Mouse (Mus musculus) inflammation-experienced regulatory T-cells, adult 6 months (primary cell): Measurements from ENCODE around the gene Hibadh. TPM values are rescaled to one million over a fixed set of nuclear protein-coding genes. Genes with fewer than 3 reads are reported as not detected.
"Not testable (repeated sequence)": the region's sequence is repeated elsewhere in the genome, so short reads cannot be mapped to it uniquely, and the experiment has no call there.

ENCODE experiments used
- ATAC-seq: one replicate; pipeline ENCODE4 v1.8.0; 2017
- polyA plus RNA-seq, 3 experiments: library from polyadenylated mRNA; unstranded; fragments of 100-300 nt; shearing (Covaris generic); gene quantifications; one replicate each; pipeline ENCODE4 v1.2.1; 2017

The Hibadh gene
- 10 to 100 TPM; 39.6 to 46.1 (median 42.5) TPM for polyA plus RNA-seq

DNA sequence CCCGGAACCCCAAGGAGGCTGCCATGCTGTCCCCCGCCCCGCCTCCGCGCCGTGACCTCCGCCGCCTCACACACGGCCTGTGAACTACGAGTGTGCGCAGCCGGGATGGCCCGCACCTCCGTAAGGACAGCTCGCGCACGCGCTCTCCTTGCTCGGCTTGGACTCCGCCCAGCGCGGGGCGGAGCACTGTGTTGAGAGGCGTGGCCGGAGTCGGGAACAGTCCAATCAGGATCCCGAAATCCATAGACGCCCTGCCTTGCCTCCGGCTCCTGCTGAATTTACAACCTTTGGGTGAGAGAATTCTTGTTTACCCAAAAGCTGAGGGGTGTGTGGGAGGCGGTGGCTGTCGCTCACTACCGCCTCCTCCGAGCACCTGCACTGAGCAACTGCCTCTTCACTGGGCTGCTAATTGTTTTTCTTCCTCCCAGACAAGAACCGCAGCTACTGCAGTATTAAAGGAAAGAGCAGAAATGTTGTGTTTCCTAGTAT lies at the start of gene Hibadh:
Gene Hibadh, minus strand, starts transcription at position 166 of the 489 bp plus-strand sequence.
- peak; percentile 98 for ATAC-seq

DNA sequence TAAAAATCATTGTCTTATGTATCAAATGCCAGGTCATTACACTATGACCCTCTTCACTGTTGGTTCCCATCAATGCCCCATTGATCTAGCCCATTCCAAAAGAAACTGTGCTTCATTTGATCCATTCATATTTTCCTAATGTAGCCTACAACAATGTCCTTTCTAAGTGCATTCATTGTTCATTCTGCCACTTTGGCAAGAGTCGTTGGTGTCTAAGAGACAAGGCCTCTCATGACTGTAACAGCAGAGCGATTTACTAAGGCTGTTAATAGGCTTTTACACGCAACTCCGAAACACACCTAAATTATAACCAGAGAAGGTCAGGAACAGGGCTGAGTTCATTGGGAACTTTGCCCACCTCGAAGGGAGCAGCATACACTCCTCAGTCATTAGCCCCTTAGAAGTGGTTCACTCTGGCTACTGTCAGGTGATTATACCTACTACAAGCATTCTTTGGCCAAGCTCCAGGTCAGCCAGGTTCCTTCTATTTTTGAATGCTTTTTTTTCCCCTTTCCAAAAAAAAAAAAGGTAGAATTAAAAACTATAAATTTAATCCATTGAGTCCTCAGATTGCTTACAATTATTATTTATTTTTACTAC lies 46.8 kb upstream of the Hibadh start:
- ATAC-seq, result no peak

DNA sequence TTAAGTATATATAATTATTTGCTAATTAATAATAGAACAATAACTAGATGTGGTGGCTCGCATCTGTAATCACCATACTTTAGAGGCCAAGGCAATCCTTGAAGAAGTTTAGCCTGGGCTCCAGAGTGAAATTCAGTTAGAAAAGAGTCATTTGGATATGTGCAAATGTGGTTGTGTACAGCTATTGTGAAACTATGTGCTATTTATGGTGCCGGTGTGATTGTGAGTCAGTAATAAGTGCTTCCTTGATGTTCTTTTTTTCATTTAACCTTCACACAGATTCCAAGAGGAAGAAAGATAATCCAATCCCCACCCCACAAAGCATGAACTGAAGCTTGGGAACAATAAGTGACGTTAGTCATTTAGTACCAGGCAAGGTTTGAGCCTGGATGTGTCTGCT lies 42.4 kb upstream of the Hibadh start:
- ATAC-seq, result no peak

DNA sequence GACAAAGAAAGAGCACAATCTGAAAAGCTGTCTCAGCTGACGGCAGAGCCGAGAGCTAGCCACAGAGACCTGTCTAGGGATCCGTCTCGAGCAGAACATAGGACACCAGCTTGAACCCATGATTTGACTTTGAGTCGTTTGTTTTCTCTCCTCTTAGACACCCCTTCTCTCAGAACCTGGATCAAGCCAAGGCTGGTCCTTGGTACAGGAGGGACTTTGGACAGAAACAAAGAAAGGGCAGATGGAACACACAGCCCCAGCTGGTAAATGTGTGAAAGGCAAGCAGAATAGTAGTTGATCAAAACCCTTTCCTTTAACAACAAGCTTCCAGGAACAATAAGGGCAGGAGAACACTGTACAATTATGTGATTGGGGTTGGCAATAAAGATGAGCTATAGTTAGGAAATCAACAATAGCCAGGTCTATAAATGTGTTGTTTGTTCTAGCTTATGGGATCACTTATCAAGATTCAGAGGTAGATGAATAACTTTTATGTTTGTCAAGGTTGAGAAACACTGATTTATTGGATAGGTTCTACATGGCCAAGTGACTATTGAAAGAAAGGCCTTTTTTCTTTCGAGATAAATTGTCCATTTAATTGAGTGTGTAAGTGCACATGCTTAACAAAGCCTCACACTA lies 41.8 kb upstream of the Hibadh start:
- ATAC-seq, result no peak

DNA sequence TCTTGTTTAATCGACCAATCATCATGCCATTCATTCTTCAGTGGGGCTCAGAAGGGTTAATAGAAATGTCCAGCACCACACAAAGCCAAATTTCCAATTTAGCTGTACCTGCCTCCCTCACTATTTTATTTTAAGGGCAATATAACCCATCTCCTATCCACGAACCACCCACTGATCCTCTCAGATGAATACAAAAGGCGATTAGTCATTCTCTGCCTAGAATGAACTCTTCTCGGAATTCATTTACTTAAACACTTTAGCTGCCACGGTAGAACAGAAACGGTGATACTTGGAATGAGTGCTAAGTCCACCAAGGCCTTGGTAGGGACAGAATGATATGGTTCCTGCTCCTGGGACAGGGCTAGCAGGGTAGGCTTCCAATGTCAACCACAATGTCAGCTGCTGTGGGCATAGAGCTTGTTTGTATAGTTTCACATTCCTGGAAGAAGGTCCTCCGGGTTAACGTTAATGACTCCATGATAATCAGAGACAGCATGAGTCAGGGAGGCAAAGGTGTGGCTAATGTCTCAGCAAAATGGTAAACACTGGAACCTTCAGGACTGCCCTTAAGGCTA lies 40.4 kb upstream of the Hibadh start:
- no peak for ATAC-seq

DNA sequence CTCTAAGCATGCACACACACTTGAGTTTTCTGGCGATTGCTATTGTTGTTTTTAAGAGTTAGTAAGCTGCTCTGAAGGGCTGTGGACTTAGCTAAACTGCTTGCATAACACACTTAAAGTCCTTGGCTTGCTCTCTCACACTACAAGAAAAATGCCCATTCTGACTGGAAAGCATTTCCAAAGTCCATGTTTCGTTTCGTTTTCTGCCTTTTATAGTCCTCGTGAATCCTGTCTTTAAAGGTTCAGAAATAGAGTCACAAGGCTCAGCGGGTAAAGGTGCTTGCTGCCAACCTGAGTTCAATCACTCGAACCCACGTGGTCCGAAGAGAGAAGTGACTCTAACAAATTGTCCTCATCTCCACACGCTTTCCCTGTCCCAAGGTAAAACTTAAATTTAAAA lies 39.4 kb upstream of the Hibadh start:
- no peak for ATAC-seq

DNA sequence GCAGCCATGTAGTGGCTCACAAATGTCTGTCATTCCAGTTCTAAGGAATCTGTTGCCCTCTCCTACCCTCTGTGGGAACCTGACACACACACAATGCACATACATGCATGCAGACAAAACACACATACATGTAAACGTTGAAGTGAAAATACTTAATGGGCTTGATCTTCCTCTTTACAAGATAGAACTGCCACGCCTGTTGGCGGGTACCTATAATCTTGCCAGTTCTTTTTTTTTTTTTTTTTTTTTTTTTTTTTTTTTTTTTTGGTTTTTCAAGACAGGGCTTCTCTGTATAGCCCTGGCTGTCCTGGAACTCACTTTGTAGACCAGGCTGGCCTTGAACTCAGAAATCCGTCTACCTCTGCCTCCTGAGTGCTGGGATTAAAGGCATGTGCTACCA lies 37.3 kb upstream of the Hibadh start:
- not testable (repeated sequence) for ATAC-seq

DNA sequence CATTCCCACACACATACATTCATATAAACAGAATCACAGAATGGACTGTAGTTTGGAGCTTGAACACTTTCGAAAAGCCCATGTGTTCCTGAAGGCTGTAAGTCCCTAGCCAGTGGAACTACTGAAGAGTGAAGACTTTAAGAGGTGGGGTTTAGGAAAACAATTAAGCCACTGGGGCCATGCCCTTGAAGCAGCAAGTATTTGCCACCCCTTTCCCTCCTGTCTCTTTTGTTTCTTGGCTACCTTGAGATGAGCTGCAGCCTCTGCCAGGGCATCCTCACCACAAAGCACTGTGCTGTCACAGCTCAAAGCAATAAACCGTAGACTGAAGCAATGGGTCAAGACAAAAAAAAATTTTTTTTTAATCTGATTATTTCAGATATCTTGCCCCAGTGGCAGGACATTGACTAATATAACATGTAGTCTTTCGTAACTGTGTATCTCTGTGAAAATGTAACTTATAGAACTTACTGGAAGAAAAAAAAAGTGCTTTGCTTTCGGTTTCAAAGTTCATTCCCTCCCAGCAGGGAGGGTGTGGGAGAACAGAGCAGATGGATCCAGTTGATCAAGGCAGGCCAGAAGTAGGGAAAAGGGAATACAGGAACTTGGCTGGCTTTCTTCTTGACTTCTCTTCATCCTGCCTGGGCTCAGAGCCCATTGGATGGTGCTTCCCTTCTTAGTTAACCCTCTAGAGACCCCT lies 35.2 kb upstream of the Hibadh start:
- no peak for ATAC-seq

DNA sequence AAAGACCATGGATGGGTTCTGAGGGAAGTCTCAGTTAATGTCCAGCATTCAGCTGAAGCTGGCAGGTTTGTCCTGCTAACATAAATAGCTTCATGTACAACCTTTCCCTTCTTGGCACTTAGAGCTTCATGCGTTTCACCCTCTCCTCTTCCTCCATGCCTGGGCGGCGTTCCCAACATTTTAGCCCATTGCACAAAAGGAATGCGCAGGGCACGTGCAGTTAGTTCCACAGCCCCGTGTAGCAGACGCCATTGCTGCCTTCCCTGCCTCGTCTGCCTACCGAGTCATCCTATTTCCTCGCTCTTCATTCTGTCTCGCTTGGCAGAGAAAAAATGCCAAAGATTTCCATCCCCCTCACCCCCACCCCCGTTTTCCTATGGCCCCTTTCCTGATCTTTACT lies 34.4 kb upstream of the Hibadh start:
- ATAC-seq, result no peak

DNA sequence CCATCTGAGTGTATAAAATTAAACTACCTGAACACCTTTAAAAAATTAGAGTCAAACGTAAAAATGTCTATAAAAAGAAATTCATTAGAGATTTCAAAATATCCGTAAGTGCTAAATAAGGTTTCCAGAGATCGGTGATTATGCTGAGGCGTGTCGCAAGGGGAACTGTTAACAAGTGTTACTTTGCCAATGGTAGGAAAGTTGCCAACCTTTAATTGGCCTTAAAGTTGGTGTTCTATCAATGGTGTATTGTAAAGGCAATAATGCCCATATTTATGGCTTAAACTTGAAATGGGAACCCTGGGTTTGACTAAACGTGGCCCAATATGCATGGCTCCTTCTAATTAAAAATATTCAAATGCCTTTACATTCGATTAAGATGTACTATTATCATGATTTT lies 33.5 kb upstream of the Hibadh start:
- ATAC-seq, result no peak

DNA sequence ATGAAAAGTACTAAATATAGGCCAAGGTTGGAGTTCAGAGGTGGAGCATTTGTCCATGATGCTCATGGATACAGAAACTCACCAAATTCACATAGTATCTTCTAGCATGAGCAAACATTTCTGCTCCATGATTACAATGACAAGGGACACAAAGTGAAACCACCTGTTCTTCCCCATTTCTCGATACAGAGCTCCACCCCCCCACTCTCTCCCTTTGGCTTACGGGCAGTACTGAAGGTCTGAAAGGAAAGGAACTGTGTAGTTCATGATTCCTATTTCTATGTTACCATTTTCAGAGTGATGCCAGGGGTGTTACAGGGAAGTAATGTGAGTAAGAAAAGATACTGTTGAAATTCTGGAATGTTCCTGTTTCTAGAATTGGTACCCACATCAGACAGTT lies 32.4 kb upstream of the Hibadh start:
- ATAC-seq, result no peak

DNA sequence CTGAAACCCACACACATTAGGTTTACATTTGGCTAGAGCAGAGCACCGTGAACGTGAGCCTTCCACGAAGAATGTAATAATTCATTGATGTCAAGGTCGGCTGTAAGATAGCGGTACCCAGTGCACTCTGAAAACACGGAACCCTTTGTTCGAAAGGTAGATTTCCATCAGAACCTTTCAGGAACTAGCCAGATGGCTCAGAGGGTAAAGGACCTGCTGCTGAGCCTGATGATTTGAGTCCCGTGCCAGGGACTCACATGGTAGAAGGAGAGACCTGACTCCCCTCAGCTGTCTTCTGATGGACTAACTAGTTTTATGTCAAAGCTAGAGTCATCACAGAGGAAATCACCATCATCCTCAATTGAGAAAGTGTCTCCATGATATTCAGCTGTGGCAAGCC lies 31.6 kb upstream of the Hibadh start:
- ATAC-seq, result no peak

DNA sequence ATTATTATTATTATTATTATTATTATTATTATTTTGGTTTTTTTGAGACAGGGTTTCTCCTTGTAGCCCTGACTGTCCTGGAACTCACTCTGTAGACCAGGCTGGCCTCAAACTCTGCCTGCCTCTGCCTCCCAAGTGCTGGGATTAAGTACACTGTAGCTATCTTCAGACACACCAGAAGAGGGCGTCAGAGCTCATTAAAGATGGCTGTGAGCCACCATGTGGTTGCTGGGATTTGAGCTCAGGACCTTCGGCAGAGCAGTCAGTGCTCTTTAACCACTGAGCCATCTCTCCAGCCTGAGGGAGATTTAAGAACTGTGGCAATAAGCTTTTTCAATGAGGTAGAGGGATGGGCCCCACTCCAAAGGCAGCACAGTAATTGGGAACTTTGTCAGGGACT lies 29.7 kb upstream of the Hibadh start:
- ATAC-seq, result not testable (repeated sequence)

DNA sequence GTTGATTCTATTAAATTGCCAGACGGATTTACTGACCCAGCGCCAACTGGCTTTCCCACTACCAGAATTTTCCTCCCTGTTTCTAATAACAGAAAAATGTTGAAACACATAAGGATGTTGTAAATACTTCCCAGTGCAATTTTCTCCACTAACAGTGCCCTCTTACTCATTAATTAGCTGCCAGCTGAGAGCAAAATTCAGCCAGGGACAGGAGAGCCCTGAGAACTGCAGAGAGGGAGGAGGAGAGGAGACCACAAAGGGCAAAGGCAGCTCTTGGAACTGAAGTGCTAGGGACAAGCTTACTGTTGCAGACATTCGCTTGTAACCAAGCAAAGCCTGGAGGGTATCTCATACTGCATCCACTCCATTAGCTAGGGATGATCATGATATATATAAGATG lies 27.5 kb upstream of the Hibadh start:
- ATAC-seq, result no peak

DNA sequence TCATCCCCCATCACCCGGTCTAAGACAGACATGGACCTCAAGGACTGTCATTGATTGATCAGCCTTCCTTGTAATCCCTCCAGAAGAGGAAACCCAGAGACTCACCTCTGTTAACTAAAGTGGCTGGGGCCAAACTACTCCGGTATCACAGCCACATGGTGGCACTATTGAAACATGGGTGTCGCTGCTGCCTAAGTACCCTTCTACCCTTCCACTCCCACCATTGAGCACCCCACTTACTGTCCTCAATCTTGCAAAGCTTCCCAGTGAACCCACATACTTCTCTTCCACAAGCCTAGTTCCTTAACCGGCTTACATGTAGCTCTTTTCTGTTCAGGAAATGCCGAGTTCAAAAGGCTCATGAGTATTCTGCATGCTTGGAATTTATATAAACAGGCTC lies 22.8 kb upstream of the Hibadh start:
- ATAC-seq, result no peak

DNA sequence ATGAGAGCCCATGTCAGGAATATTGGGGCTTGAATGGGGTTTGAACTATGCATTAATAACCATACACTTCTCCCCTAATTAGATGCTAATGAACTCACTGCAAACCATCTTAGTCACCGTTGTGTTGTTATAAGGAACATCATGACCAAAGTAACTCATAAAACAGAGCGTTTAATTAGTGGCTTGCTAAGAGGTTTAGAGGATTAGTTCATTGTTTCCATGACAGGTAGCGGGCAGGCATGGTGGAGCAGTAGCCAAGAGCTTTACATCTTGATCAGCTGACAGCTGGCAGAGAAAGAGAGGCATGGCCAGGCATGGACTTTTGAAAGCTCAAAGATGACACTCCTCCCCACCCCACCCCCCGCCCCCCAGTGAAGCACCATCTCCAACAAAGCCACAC lies 15.1 kb upstream of the Hibadh start:
- no peak for ATAC-seq

DNA sequence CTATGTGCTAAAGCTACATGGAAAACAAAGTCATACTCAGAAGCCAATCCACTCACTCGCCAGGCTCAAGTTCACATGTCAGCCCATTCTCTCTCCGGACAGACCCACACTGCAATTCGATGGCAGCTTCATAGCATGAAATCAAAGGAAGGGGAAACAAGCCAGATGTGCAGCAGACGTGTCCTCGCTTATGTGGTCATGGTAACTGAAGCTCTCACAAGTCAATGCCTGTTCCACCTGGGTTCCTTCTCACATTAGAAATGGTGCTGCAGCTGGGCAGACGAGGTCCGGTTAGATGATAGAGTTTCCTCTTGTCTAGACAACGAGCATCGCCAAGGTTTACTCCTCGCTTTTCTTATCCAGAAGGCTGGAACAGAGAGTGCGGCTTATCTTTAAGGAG lies 8.6 kb upstream of the Hibadh start:
- ATAC-seq, result no peak

DNA sequence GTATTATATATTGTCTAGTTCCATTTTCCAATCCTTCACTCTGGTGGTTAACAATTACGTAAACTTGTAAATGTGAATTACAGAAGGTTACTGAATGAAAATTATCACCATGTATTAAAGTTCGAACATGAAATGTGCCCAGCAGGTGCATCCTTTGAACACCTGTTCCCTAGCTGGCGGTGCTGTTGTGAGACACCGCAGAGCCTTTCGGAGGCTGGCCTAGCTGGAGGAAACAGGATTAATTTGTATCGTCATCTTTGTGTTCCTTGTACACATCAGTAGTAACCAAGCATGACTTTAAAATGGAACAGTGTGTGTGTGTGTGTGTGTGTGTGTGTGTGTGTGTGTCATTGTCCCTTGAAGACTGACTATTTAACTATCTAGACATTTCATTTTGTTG lies 7.8 kb upstream of the Hibadh start:
- ATAC-seq, result no peak

DNA sequence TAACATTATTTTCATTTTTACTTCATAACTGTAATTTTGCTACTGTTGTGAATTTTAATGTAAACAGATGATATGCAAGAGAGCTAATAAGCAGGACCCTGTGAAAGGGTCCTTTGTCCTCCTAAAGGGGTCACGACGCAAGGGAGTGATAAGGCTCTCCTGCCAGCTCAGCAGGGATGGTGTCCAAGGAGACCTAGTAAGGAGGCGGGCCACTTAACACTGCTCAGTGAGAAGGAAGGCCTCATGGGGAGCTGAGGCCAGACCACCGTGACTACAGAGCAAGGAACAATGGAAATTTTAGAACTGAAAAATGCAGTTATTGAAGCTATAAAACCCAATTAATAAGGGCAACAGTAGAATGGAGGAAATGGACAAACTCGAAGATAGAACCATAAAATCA lies 5.7 kb upstream of the Hibadh start:
- ATAC-seq, result no peak

DNA sequence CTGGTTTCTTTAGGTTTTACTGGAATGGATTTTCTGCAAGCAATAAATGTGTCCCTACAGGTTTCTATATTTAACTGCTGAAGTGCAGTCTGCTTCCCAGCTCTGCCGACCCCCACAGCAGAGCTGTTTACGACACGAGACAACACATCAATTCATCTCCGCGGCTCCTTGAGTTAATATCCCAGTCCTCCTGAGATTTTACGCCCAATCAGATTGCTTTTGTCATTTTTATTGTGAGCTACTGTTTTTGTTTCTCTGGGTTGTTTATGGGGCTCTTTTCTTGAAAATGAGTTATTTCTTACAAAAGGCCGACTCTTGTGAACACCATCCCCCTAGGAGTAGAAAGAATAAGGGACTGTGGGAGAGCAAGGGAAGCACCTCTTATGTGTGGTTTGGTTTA lies 2.0 kb upstream of the Hibadh start:
- ATAC-seq, result no peak

DNA sequence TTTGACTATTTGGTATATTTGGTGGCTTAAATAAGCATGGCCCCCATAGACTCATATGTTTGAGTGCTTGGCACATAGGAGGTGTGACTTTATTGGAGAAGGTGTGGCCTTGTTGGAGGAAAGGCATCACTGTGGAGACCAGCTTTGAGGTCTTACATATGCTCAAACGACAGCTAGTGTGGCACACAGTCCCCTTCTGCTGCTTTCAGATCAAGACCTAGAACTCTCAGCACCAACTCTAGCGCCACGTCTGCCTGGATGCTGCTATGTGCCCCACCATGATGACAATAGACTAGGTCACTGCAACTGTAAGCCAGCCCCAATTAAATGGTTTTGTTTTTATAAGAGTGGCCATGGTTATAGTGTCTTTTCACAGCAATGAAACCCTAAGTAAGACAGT lies 887 bp upstream of the Hibadh start:
- no peak for ATAC-seq

DNA sequence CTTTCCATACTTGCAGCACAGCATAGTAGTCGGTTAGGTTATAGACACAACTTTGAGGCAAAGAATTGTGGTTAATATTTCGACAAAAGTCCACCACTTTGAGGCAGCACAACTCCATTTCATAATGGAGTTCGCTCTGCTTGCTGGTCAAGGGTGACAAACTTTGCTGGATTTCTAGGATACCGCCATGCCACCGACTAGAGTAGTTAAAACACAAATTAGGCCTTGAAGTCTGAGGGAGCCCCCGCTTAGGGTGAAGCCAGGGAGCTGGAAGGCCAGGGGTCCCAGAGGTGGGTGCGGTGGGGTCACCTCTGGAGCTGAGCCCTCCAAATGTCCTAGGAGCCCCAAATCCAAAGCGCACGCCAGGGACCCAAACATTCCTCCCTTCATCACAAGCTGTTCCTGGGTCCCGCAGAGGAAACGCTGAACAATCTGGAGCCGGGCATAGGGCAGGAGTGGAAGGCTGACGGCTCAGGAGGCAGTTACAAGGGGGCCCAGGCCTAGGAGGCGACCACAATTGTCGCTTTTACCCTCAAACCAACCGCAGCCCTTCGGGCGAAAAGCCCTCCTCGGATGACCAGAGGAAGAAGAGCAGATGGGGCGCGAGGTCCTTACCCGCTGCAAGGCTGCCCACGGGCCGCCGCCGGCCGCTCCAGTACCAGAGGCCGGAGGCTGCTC lies 504 bp downstream of the Hibadh start:
- peak; percentile 6 for ATAC-seq
